Mouse (Mus musculus) embryonic facial prominence, embryonic 10.5 days (tissue): ENCODE results near the gene Cetn4. TPM values are rescaled to one million over a fixed set of nuclear protein-coding genes. Genes with fewer than 3 reads are reported as not detected.
A peak's percentile ranks its signal among the peaks of the same experiment; 100 is the strongest.

ENCODE experiments used
- DNase-seq: peaks from one replicate; pipeline ENCODE4 v3.0.0-alpha.2; 2017; ENCODE audit warnings: low spot score
- H3K27ac ChIP-seq: fragments of 300-500 bp; sonication (generic); replicated peaks from 2 replicates; pipeline ENCODE4 v1.5.1; 2016; ENCODE audit warnings: mild to moderate bottlenecking
- H3K27me3 ChIP-seq: fragments of 300-500 bp; sonication (generic); replicated peaks from 2 replicates; pipeline ENCODE4 v1.6.1; 2016; ENCODE audit warnings: low read depth, mild to moderate bottlenecking; ENCODE audit not compliant: poor library complexity, severe bottlenecking
- H3K36me3 ChIP-seq: fragments of 300-500 bp; sonication (generic); replicated peaks from 2 replicates; pipeline ENCODE4 v1.6.1; 2016; ENCODE audit warnings: mild to moderate bottlenecking, moderate library complexity
- H3K4me1 ChIP-seq: fragments of 300-500 bp; sonication (generic); 2 replicates; pipeline ENCODE4 v1.6.1; 2016
- H3K4me3 ChIP-seq: fragments of 300-500 bp; sonication (generic); 2 replicates; pipeline ENCODE4 v1.5.1; 2016; ENCODE audit warnings: mild to moderate bottlenecking, moderate library complexity
- H3K9me3 ChIP-seq: fragments of 300-500 bp; sonication (generic); 2 replicates; pipeline ENCODE4 v1.6.1; 2016; ENCODE audit warnings: mild to moderate bottlenecking
- whole genome bisulfite sequencing: fragments of 180-500 bp; shearing (Covaris S2); methylation state at CpG from one replicate; pipeline ENCODE4 v1.1.7; 2016; 5-methylcytosine and 5-hydroxymethylcytosine counted together
- polyA plus RNA-seq: library from polyadenylated mRNA; unstranded; fragments of >200 nt; fragmentation: Nextera tagmentation; extraction: Ambion mirVana; gene quantifications from 2 replicates; pipeline ENCODE4 v1.2.1, GENCODE M21; 2016

The Cetn4 gene
- 1.4 and 2.4 TPM in 2 replicates for polyA plus RNA-seq

DNA sequence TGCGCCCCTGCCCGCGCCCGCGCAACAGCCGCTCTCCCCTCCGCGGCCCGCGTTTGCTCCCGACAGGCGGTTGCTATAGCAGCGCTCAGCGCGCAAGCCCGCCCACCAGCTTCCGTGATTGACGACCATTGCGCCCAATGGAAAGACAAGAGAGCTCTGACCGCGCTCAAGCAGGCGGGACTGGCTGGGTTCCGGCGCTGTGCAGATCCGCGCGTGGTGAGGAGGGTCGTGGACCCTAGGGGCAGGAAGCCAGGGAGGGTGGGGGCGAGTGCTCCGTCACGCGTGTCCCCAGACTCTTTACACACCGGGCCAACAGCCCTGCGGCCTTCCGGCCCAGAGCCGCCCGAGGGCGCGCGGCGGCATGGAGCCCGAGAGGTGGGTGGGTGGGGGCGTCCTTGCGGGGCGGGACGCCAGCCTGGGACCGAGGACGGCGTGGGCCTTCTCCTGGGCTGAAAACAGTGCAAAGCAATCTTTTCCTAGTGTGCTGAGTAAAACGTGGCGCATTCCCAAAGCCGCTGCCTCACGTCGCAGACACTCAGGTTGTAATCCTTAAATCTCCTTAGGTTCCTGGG is at the start of gene Cetn4, which contains the start of gene Bbs12:
Gene Cetn4, minus strand, starts transcription at position 339 of the 572 bp plus-strand sequence.
Gene Bbs12, plus strand, starts transcription at position 185 of the 572 bp plus-strand sequence.
- Histone ChIP-seq H3K4me3 (peak within 1 kb of the TSS; percentile 91), H3K27ac (peak within 1 kb of the TSS; percentile 98), H3K9me3 (no peaks in the 10 kb centered on the region), H3K36me3 (no peaks in the 10 kb centered on the region), H3K4me1 (peaks cover 18% of the 10 kb centered on the region), H3K27me3 (no peaks in the 10 kb centered on the region)
- DNase-seq: peak; percentile 96
- WGBS: under 1% methylated on average over 54 of the region's 54 CpGs

DNA sequence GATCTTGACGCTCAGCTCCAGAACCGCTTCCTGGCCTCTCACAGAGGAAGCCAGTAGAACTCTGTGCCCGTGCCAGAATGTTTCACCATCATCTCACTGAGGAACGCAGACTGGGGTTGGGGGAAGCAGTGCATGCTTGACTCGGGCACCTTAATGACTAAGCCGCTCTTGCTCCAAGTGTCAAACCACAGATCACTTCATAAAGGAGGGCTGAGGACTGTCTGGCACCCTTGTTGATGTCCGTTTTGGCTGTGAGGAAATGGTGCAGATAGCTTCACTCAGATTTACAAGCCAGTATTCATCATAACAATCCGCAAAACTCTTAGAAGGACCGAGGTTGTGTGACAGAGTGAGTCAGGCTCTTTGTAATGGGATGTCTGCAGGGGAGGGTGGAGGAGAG is 48.2 kb upstream of the Cetn4 start:
- Histone ChIP-seq H3K9me3 (no peaks in the 10 kb centered on the region), H3K4me3 (no peak overlapping the region), H3K4me1 (no peaks in the 10 kb centered on the region), H3K27me3 (no peaks in the 10 kb centered on the region), H3K27ac (no peak overlapping the region), H3K36me3 (no peaks in the 10 kb centered on the region)
- DNase-seq: no peak
- whole genome bisulfite sequencing: 86% methylated on average over 9 of the region's 9 CpGs

DNA sequence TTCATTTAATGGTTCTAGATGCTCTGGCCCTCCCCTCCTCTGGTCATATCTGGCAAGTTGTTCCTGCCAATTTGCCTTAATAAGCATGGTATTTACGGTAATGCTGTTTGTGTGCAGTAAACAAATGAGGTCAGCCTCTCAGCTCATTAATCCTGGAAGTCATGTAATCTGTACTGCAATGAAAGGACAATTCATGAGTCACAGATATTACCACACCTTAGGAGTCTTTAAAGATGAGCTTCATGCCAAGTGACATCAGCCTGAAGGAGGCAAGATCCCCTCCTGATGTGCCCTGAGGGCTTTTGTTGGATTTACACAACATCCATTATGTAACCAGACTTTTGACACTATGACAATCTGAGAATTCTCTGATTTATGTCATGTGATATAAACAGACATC is 42.2 kb upstream of the Cetn4 start:
- H3K27me3 ChIP-seq: peaks cover 16% of the 10 kb centered on the region
- no peaks in the 10 kb centered on the region for H3K36me3 ChIP-seq
- H3K27ac ChIP-seq: peak overlapping the region; percentile 55; the same call in 1 of the 2 replicates
- no peaks in the 10 kb centered on the region for H3K9me3 ChIP-seq
- H3K4me1 ChIP-seq: peaks cover 12% of the 10 kb centered on the region
- no peak overlapping the region for H3K4me3 ChIP-seq
- 82% methylated on average over 1 of the region's 1 CpGs for WGBS
- no peak for DNase-seq

DNA sequence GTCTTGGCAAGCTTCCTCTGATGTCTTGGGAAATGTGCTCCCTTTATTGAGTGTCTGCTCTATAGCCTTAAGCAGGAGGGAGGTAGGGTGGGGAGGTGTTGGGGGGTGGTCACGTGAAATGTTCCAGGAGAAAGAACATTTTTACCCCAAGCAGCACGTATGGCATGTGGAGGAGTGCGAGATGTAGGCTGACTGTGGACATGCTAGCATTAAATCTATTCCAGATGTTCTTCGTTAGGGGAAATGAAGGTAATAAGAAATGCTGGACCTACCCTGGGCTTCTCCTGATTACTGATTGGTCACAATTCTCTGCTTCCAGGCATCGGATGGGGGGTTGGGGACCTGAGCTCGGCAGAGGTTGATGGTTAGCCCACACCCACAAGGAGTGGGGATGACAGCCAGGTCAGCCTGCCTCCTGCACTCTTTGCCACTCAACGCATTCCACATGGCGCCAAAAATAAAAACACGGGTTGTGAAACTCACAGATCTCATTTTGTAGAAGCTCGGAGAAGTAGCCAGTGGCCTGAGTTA is 41.5 kb upstream of the Cetn4 start:
- Histone ChIP-seq H3K27me3 (peaks cover 24% of the 10 kb centered on the region), H3K9me3 (no peaks in the 10 kb centered on the region), H3K27ac (peak overlapping the region; percentile 55), H3K4me1 (peaks cover 15% of the 10 kb centered on the region), H3K36me3 (no peaks in the 10 kb centered on the region), H3K4me3 (no peak overlapping the region)
- peak; percentile 53 for DNase-seq
- 54% methylated on average over 10 of the region's 10 CpGs for WGBS

DNA sequence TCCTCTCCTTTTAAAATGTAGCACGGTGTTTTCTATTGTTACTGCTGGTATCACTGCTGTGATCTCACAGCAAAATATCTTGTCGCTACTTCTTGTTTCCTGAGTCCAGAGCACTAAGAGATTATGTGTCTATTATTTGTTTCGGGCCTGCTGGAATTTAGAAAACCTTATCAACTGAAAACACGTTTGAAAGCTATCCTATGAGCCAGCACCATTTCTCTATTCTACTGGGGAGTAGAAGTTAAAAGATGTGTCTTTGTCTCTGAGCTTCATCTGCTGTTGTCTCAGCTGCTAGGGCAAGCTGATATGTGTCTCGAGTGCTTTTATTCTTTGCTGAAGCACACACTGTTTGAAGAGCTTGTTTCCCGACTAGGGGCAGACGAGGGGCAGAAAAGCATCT is 37.9 kb upstream of the Cetn4 start:
- 62% methylated on average over 7 of the region's 7 CpGs for WGBS
- Histone ChIP-seq H3K9me3 (no peaks in the 10 kb centered on the region), H3K36me3 (no peaks in the 10 kb centered on the region), H3K4me1 (peaks cover 29% of the 10 kb centered on the region), H3K27me3 (peaks cover 56% of the 10 kb centered on the region), H3K4me3 (no peak overlapping the region), H3K27ac (no peak overlapping the region)
- DNase-seq: no peak

DNA sequence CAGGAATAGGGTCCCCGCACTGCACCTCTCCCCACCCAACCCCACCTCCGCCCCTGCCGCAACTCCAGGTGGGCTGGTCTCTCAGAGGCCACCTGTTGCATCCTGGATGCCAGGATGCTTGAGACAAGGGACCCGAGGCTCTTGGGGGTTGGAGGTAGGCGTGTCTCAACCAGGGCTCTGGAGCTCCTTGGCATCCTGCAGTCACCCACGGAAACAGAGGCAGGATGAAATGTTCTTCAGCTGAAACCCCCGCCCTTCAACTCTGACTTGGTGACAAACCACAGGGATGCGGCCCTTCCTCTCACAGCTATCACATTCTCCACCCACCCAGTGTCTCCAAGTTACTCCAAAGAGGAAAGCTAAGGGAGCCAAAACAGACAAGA is 36.6 kb upstream of the Cetn4 start:
- 6% methylated on average over 8 of the region's 8 CpGs for WGBS
- no peak for DNase-seq
- H3K27ac ChIP-seq: peak overlapping the region; percentile 82; the same call in 1 of the 2 replicates
- H3K27me3 ChIP-seq: peaks cover 60% of the 10 kb centered on the region
- no peaks in the 10 kb centered on the region for H3K36me3 ChIP-seq
- H3K4me1 ChIP-seq: peaks cover 23% of the 10 kb centered on the region
- H3K9me3 ChIP-seq: no peaks in the 10 kb centered on the region
- peak overlapping the region; percentile 72 for H3K4me3 ChIP-seq

DNA sequence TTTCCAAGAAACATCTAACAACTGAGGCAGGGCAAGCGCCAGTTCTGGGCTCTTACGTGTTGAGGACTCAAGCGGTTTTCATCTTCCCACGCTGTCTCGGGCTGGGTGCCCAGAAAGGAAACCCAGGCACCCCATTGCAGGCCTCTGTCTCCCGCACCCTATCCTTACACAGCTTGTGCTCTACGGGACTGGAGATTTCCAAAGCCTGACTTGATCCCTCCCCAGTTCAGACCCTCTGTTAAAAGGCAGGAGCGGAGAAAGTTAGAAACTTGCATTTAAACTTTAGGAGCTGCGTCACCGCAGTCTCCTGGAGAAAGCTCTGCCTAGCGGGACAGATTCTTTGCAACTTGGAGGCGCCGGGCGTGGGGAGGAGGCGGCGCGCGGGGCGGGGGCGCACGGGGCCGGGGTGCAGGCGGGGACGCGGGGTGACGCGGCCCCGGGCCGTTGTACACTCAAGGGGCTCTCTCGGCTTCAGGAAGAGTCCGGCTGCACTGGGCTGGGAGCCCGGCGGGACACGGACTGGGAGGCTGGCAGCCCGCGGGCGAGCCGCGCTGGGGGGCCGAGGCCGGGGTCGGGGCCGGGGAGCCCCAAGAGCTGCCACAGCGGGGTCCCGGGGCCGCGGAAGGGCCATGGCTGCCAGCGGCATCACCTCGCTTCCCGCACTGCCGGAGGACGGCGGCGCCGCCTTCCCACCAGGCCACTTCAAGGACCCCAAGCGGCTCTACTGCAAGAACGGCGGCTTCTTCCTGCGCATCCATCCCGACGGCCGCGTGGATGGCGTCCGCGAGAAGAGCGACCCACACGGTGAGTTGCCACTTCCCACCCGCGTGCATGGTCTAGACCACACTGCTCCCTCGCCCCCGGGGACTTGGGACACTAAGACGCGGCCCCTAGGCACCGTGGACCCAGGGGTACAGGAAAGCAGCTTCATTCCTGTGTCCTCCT is 36.0 kb upstream of the Cetn4 start, which contains the start of gene Fgf2:
Gene Fgf2, plus strand, starts transcription at position 126 of the 945 bp plus-strand sequence.
- WGBS: 1% methylated on average over 75 of the region's 75 CpGs
- H3K9me3 ChIP-seq: no peaks in the 10 kb centered on the region
- H3K36me3 ChIP-seq: no peaks in the 10 kb centered on the region
- peaks cover 63% of the 10 kb centered on the region for H3K27me3 ChIP-seq
- H3K4me1 ChIP-seq: peaks cover 17% of the 10 kb centered on the region
- peak within 1 kb of the TSS; percentile 72 for H3K4me3 ChIP-seq
- peak within 1 kb of the TSS; percentile 82 for H3K27ac ChIP-seq
- DNase-seq: peak; percentile 65

DNA sequence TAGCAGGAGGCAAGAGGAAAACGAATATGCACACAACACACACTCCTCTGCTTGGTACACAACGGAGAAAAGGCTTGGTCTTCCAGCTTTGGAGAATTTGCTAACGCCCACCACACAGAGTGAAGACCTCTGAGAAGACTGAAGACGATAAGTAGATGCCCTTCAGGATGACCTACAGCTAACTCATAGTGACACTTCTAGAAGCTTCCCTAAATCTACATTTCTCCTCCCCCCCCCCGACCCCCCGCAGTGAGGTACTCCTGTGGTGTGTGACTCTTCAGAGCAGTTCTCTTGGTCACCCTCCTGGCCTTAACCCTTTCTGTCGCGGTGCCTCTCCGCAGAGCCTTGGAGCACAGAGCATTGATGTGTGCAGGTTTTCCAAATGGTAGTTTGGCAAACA is 35.2 kb upstream of the Cetn4 start:
- Histone ChIP-seq H3K4me1 (peaks cover 19% of the 10 kb centered on the region), H3K36me3 (no peaks in the 10 kb centered on the region), H3K4me3 (peak overlapping the region; percentile 72), H3K9me3 (no peaks in the 10 kb centered on the region), H3K27me3 (peaks cover 66% of the 10 kb centered on the region), H3K27ac (no peak overlapping the region)
- DNase-seq: no peak
- WGBS: 31% methylated on average over 9 of the region's 9 CpGs

DNA sequence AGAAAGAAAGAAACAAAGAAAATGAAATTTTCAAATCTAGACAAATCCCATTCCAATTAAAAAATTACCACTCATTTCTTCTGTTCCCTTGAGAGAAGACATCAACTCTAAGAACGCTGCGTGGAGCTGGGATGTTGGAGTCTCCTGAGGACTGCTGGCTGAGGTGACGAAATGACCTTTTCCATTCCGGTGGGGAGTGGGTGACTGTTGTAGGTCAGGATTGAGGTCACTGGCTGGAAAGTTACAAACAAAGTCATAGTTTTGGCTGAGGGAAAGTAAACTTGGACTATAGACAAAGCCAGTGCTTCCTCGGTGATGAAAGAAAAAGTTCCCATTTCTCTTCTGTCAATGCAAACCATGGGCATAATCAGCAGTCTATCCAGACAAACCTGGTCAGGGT is 30.3 kb upstream of the Cetn4 start:
- peaks cover 6% of the 10 kb centered on the region for H3K4me1 ChIP-seq
- H3K4me3 ChIP-seq: no peak overlapping the region
- 64% methylated on average over 5 of the region's 5 CpGs for WGBS
- peaks cover 30% of the 10 kb centered on the region for H3K27me3 ChIP-seq
- no peaks in the 10 kb centered on the region for H3K36me3 ChIP-seq
- DNase-seq: no peak
- H3K27ac ChIP-seq: no peak overlapping the region
- no peaks in the 10 kb centered on the region for H3K9me3 ChIP-seq

DNA sequence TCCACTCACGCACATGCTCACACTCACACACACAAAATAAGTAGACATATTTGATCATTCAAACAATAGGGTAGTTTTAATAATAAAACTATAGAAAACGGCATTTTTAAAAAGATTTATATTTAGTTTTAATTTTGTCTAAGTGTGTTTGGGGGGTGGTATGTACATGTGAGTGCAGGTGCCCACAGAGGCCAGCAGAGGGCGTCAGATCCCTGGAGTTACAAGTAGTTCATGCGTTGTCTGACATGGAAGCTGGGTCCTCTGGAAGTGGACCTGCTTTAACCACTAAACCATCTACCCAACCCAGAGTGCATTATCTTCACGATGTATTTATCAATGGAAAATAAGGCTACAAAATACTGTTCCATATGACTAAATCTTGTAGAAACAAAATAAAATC is 28.6 kb upstream of the Cetn4 start:
- H3K36me3 ChIP-seq: no peaks in the 10 kb centered on the region
- WGBS: 61% methylated on average over 5 of the region's 5 CpGs
- peaks cover 13% of the 10 kb centered on the region for H3K27me3 ChIP-seq
- DNase-seq: peak; percentile 33
- no peaks in the 10 kb centered on the region for H3K9me3 ChIP-seq
- no peak overlapping the region for H3K4me3 ChIP-seq
- H3K27ac ChIP-seq: no peak overlapping the region
- H3K4me1 ChIP-seq: peaks cover 3% of the 10 kb centered on the region; the same call in 1 of the 2 replicates

DNA sequence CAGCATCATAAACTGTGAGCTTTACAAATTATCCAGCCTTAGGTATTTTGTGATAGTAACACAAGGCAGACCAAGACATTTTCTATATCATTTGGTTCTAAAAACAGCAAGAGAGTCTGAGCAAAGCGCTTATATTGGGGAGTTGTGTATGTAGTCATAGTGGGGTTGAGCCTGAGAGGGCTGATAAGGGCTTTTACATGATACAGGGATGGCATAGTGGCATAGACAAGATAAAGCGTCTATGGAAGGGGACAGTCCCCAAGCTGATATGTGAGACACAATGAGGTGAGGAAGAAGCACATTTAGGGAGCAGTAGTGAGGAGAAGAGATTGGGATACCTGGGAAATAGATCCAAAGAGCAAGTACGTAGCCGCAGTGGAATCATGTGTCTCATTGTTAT is 21.5 kb upstream of the Cetn4 start:
- 91% methylated on average over 4 of the region's 4 CpGs for WGBS
- H3K36me3 ChIP-seq: no peaks in the 10 kb centered on the region

DNA sequence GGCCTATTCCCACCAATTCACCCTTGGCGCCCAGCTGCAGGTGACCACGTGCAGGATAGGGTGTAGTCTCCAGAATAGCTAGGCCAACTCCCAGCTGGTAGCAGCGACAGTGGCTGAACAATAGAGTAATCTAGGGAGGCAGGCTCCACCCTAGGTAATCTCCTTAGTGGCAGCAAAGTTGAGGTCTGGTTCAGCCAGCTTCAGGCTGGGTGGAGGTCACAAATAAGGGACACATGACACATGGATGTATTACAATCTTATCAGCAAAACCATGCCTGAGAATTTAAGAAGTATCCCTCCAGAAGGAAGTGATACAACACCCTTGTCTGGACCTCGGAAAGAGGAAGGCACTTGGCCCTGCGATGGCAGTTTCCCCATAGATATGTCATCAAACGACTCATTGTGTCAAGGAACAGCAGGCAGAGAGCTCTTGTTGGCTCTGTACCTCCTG is 19.5 kb upstream of the Cetn4 start:
- no peak overlapping the region for H3K27ac ChIP-seq
- no peaks in the 10 kb centered on the region for H3K36me3 ChIP-seq
- H3K27me3 ChIP-seq: no peaks in the 10 kb centered on the region
- WGBS: 72% methylated on average over 6 of the region's 6 CpGs
- no peaks in the 10 kb centered on the region for H3K4me1 ChIP-seq
- H3K4me3 ChIP-seq: no peak overlapping the region
- DNase-seq: no peak
- H3K9me3 ChIP-seq: no peaks in the 10 kb centered on the region

More for the DNA sequence above, 21.5 kb upstream of the Cetn4 start:
- no peak overlapping the region for H3K27ac ChIP-seq
- no peaks in the 10 kb centered on the region for H3K27me3 ChIP-seq
- DNase-seq: no peak
- H3K4me3 ChIP-seq: no peak overlapping the region
- no peaks in the 10 kb centered on the region for H3K9me3 ChIP-seq
- no peaks in the 10 kb centered on the region for H3K4me1 ChIP-seq
